Mouse (Mus musculus) thymus, adult 2 months (tissue): Measurements from ENCODE around the gene St6gal1. TPM values are rescaled to one million over a fixed set of nuclear protein-coding genes. Genes with fewer than 3 reads are reported as not detected.

ENCODE experiments used
- DNase-seq: peaks from one replicate; pipeline ENCODE4 v3.0.0; 2021
- H3K27ac ChIP-seq: fragments of 200-500 bp; 2 replicates; pipeline ENCODE4 v1.5.1; 2012; ENCODE audit warnings: low read length, control low read depth; ENCODE audit not compliant: control insufficient read depth, insufficient read depth
- H3K27me3 ChIP-seq: fragments of 200-500 bp; 2 replicates; pipeline ENCODE4 v1.6.1; 2012; ENCODE audit warnings: mild to moderate bottlenecking, low read length, moderate library complexity, mixed read lengths; ENCODE audit not compliant: control insufficient read depth, insufficient read depth
- H3K36me3 ChIP-seq: fragments of 200-500 bp; 2 replicates; pipeline ENCODE4 v1.6.1; 2012; ENCODE audit warnings: mild to moderate bottlenecking, low read length, moderate library complexity; ENCODE audit not compliant: control insufficient read depth, insufficient read depth
- H3K4me1 ChIP-seq: fragments of 200-500 bp; replicated peaks from 2 replicates; pipeline ENCODE4 v1.6.1; 2012; ENCODE audit warnings: low read length; ENCODE audit not compliant: control insufficient read depth, insufficient read depth
- H3K4me3 ChIP-seq: fragments of 200-500 bp; 2 replicates; pipeline ENCODE4 v1.5.1; 2012; ENCODE audit warnings: mild to moderate bottlenecking, low read length, control low read depth, moderate library complexity; ENCODE audit not compliant: control insufficient read depth, insufficient read depth
- CTCF ChIP-seq: fragments of 200-500 bp; IDR thresholded peaks from 2 replicates; pipeline ENCODE4 v1.5.1; 2012; ENCODE audit warnings: mild to moderate bottlenecking, control low read depth, low read length, moderate library complexity, borderline replicate concordance; ENCODE audit not compliant: control insufficient read depth, poor library complexity, insufficient read depth; ENCODE audit errors: extremely low read depth
- POLR2A ChIP-seq: fragments of 200-500 bp; IDR thresholded peaks from 2 replicates; pipeline ENCODE4 v1.6.1; 2012; ENCODE audit warnings: mild to moderate bottlenecking, low read length, control low read depth, moderate library complexity; ENCODE audit not compliant: control insufficient read depth, poor library complexity, insufficient read depth; ENCODE audit errors: extremely low read depth
- WGBS: fragments of 180-500 bp; shearing (Covaris S2); methylation state at CpG from one replicate; pipeline ENCODE4 v1.1.7; 2018; 5-methylcytosine and 5-hydroxymethylcytosine counted together
- polyA plus RNA-seq: library from polyadenylated mRNA; depleted of rRNA; stranded (reverse); fragments of >200 nt; gene quantifications from 2 replicates; pipeline ENCODE4 v1.2.3, GENCODE M21; 2012

St6gal1 gene
- polyA plus RNA-seq, 1 experiment: 33.2 TPM

GRCm38 (mm10) chr16:23269984-23270912 lies 45.7 kb downstream of the St6gal1 start:
- Histone ChIP-seq H3K4me1 (peaks cover 62% of the 10 kb centered on the region), H3K27ac (no peak overlapping the region; the same call in 1 of the 2 replicates), H3K27me3 (no peaks in the 10 kb centered on the region), H3K4me3 (no peak overlapping the region), H3K36me3 (no peaks in the 10 kb centered on the region)
- 59% methylated on average over 10 of the region's 10 CpGs for WGBS
- no peak for DNase-seq
- no peak for TF ChIP-seq CTCF
- no peak for TF ChIP-seq POLR2A

GRCm38 (mm10) chr16:23270913-23271253 lies 46.3 kb downstream of the St6gal1 start:
- WGBS: 59% methylated on average over 3 of the region's 3 CpGs
- no peak overlapping the region for H3K27ac ChIP-seq
- H3K4me1 ChIP-seq: peaks cover 58% of the 10 kb centered on the region
- H3K27me3 ChIP-seq: no peaks in the 10 kb centered on the region
- no peaks in the 10 kb centered on the region for H3K36me3 ChIP-seq
- H3K4me3 ChIP-seq: no peak overlapping the region
- TF ChIP-seq CTCF (no peak), POLR2A (no peak)
- DNase-seq: no peak

DNA sequence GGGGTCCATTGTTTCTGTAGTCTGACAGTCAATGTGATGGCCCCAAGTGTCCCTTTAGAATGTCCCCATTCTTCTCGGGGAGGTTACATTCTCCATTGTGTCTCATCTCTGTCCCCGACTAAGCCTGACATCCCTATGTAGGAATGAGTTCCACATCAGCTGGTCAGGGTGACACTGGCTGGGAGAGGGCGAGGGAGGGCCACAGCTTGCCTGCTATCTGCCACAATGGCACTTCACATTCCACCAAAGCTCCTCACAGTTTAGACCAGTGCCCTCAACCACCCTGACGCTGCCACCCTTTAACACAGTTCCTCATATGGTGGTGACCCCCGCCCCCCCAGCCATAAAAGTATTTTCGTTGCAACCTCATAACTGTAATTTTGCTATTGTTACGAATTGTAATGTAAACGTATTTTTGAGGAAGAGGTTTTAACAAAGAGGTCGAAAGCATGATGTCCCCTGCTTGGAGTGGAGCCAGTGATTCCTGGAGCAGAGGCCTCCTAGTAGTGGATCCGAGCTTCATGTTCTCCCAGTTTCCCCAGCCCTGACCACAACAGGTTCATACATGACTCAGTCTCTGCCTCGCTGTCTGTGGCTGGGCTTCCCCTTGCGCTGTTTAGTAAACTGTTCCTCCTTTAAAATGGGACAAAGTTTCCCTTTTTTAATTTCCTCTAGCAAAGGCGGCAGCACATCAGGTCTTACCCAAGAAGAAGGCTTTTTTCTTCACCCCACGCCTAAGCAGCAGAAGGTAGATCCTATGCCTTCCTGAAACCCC lies 47.4 kb downstream of the St6gal1 start:
- H3K4me3 ChIP-seq: no peak overlapping the region
- WGBS: 57% methylated on average over 14 of the region's 14 CpGs
- no peak overlapping the region for H3K27ac ChIP-seq
- H3K4me1 ChIP-seq: peaks cover 48% of the 10 kb centered on the region
- H3K36me3 ChIP-seq: no peaks in the 10 kb centered on the region
- no peak for TF ChIP-seq CTCF
- no peak for TF ChIP-seq POLR2A
- no peaks in the 10 kb centered on the region for H3K27me3 ChIP-seq
- no peak for DNase-seq

DNA sequence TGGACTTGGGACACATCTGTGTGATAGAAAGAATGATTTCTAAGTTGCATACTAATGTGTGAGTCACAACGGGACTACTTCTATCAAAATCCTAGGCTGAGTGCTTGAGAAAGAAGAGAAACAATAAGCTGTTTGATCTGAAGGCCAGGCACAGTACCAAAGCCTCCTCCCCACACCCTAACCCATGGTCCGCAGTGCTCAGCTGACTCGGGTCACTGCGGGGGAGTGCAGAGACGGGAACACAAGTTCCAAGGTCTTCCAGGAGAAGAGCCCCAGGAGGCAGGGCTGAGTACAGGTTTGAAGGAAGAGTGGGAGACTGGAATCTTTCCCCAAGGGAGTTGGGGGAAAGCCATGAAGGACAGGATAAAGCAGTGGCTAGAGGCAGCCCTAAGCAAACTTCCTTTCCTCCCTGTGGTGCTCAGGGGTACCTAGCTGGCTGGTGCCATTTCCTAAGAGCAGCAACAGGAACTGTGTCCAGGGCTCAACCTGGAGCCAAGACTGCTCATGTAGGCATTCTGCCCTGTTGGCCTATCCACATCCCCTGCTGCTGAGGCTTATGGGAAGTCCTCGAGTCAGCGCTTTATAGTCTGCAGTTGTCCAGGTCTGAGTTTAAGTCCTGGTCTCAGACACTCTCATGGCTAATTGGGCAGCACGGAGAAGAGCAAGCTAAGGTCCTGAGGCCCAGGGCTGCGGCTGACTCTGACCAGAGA lies 48.1 kb downstream of the St6gal1 start:
- Histone ChIP-seq H3K27me3 (no peaks in the 10 kb centered on the region), H3K27ac (peak overlapping the region; percentile 26; the same call in 1 of the 2 replicates), H3K4me3 (no peak overlapping the region), H3K36me3 (no peaks in the 10 kb centered on the region), H3K4me1 (peaks cover 48% of the 10 kb centered on the region)
- no peak for DNase-seq
- 83% methylated on average over 9 of the region's 9 CpGs for WGBS
- TF ChIP-seq POLR2A (no peak), CTCF (no peak)

- 93% methylated on average over 6 of the region's 6 CpGs for WGBS
- Histone ChIP-seq H3K27me3 (no peaks in the 10 kb centered on the region), H3K4me1 (peaks cover 39% of the 10 kb centered on the region), H3K36me3 (no peaks in the 10 kb centered on the region), H3K4me3 (no peak overlapping the region), H3K27ac (no peak overlapping the region)
- no peak for TF ChIP-seq CTCF
- no peak for TF ChIP-seq POLR2A
- DNase-seq: no peak
These were observed 49.5 kb downstream of the St6gal1 start for GRCm38 (mm10) chr16:23274005-23274404.
